Mouse (Mus musculus) MEL (cell line): Measurements from ENCODE around the gene Ly6g5b.

Experiments used
- CTCF ChIP-seq, 3 experiments: IDR thresholded peaks in 2 of 3; conservative IDR thresholded peaks in 1 of 3; 2 replicates each; pipeline ENCODE4 v1.5.1; 2011 to 2012; ENCODE audit warnings: low read length in 3 of 3, low read depth in 2 of 3, mild to moderate bottlenecking in 2 of 3, improper control_type of control experiment in 1 of 3, inconsistent platforms in 1 of 3, mixed read lengths in 1 of 3, moderate library complexity in 1 of 3; ENCODE audit not compliant: control insufficient read depth in 1 of 3, insufficient read depth in 1 of 3, poor library complexity in 1 of 3, severe bottlenecking in 1 of 3
- E2F4 ChIP-seq: IDR thresholded peaks from 2 replicates; pipeline ENCODE4 v1.6.1; 2011; ENCODE audit warnings: low read depth, low read length, improper control_type of control experiment, borderline replicate concordance
- ETS1 ChIP-seq: IDR thresholded peaks from 2 replicates; pipeline ENCODE4 v1.6.1; 2012; ENCODE audit warnings: low read depth, mild to moderate bottlenecking, inconsistent platforms, low read length, improper control_type of control experiment, moderate library complexity
- GATA1 ChIP-seq: IDR thresholded peaks from 2 replicates; pipeline ENCODE4 v1.6.1; 2011; ENCODE audit warnings: low read depth, low read length, improper control_type of control experiment
- POLR2A ChIP-seq, 2 experiments: IDR thresholded peaks; 2 replicates each; pipeline ENCODE4 v1.6.1; 2011 to 2012; ENCODE audit warnings: low read length in 2 of 2, mild to moderate bottlenecking in 2 of 2, control low read depth in 1 of 2, improper control_type of control experiment in 1 of 2, low read depth in 1 of 2, moderate library complexity in 1 of 2; ENCODE audit not compliant: control insufficient read depth in 1 of 2, insufficient read depth in 1 of 2, poor library complexity in 1 of 2
- SMC3 ChIP-seq: IDR thresholded peaks from 2 replicates; pipeline ENCODE4 v1.6.1; 2011; ENCODE audit warnings: low read depth, low read length, improper control_type of control experiment
- TCF12 ChIP-seq: IDR thresholded peaks from 2 replicates; pipeline ENCODE4 v1.6.1; 2014; ENCODE audit warnings: low read depth, mild to moderate bottlenecking, inconsistent platforms, low read length, improper control_type of control experiment, moderate library complexity
- ZNF384 ChIP-seq: IDR thresholded peaks from 2 replicates; pipeline ENCODE4 v1.6.1; 2012; ENCODE audit warnings: low read depth, mild to moderate bottlenecking, inconsistent platforms, low read length, improper control_type of control experiment

- TF ChIP-seq SMC3 = no peak
- no peak for TF ChIP-seq E2F4
- no peak for TF ChIP-seq TCF12
- no peak for TF ChIP-seq CTCF (IDR thresholded peaks at IDR 0.05 in 2 of 3, conservative IDR thresholded peaks at IDR 0.05 in 1 of 3; ENCODE audit: control insufficient read depth in 1 of 3, insufficient read depth in 1 of 3, low read depth in 2 of 3, low read length in 3 of 3, poor library complexity in 1 of 3, severe bottlenecking in 1 of 3)
- no peak for TF ChIP-seq POLR2A (IDR thresholded peaks at IDR 0.05; ENCODE audit: control insufficient read depth in 1 of 2, insufficient read depth in 1 of 2, low read depth in 1 of 2, low read length in 2 of 2, poor library complexity in 1 of 2)
- 0 out of 2 replicates have a peak, but pooled peaks have one; percentile 6 for TF ChIP-seq ETS1
- no peak for TF ChIP-seq ZNF384
- TF ChIP-seq GATA1 = no peak
These were observed 34.5 kb downstream of the Ly6g5b start for GRCm38 (mm10) chr17:35080710-35081109.
